Mouse (Mus musculus): Measurements from ENCODE around the gene Rnf135. TPM values are rescaled to one million over a fixed set of nuclear protein-coding genes. Genes with fewer than 3 reads are reported as not detected.

The Rnf135 gene
- total RNA-seq, 2 experiments from 2014 or later, result 6.4 to 11.8 TPM

Other genes starting within 250 kb of the Rnf135 start
- gene Utp6, start 221.5 kb upstream of the Rnf135 start, total RNA-seq (2014; fragmentation: Nextera tagmentation), result 45.4 and 52.5 TPM in 2 replicates
- 102 and 105 TPM in 2 replicates for gene Utp6, start 221.5 kb upstream of the Rnf135 start, total RNA-seq (2017)
- 79.4 and 102 TPM in 2 replicates for gene Suz12, start 190.7 kb upstream of the Rnf135 start, total RNA-seq (2014; fragmentation: Nextera tagmentation)
- 81.6 and 97.8 TPM in 2 replicates for gene Suz12, start 190.7 kb upstream of the Rnf135 start, total RNA-seq (2017)
- 85.9 and 104 TPM in 2 replicates for gene Crlf3, start 102.9 kb upstream of the Rnf135 start, total RNA-seq (2014; fragmentation: Nextera tagmentation)
- gene Crlf3, start 102.9 kb upstream of the Rnf135 start, total RNA-seq (2017), result 95.3 and 97.5 TPM in 2 replicates
- 29.5 and 45.3 TPM in 2 replicates for gene Atad5, start 94.5 kb upstream of the Rnf135 start, total RNA-seq (2014; fragmentation: Nextera tagmentation)
- 34.5 and 37.3 TPM in 2 replicates for gene Atad5, start 94.5 kb upstream of the Rnf135 start, total RNA-seq (2017)
- 23.9 and 27.3 TPM in 2 replicates for gene Tefm, start 41.7 kb upstream of the Rnf135 start, total RNA-seq (2014; fragmentation: Nextera tagmentation)
- 23.1 and 23.8 TPM in 2 replicates for gene Tefm, start 41.7 kb upstream of the Rnf135 start, total RNA-seq (2017)
- not detected in 2 replicates for gene Adap2, start 29.7 kb upstream of the Rnf135 start, total RNA-seq (2014; fragmentation: Nextera tagmentation)
- not detected in 2 replicates for gene Adap2, start 29.7 kb upstream of the Rnf135 start, total RNA-seq (2017)
- 49.8 and 54.1 TPM in 2 replicates for gene Rhot1, start 25.2 kb downstream of the Rnf135 start, total RNA-seq (2014; fragmentation: Nextera tagmentation)
- 44.8 and 58.0 TPM in 2 replicates for gene Rhot1, start 25.2 kb downstream of the Rnf135 start, total RNA-seq (2017)
- 1.1 and 1.2 TPM in 2 replicates for gene Rhbdl3, start 117.1 kb downstream of the Rnf135 start, total RNA-seq (2014; fragmentation: Nextera tagmentation)
- gene Rhbdl3, start 117.1 kb downstream of the Rnf135 start, total RNA-seq (2017), result 0.21 and 1.5 TPM in 2 replicates
- gene 5730455P16Rik, start 194.2 kb downstream of the Rnf135 start, total RNA-seq (2014; fragmentation: Nextera tagmentation), result 6.4 and 11.8 TPM in 2 replicates
- 10.1 and 12.5 TPM in 2 replicates for gene 5730455P16Rik, start 194.2 kb downstream of the Rnf135 start, total RNA-seq (2017)
- gene Zfp207, start 199.4 kb downstream of the Rnf135 start, total RNA-seq (2014; fragmentation: Nextera tagmentation), result 278 and 343 TPM in 2 replicates
- gene Zfp207, start 199.4 kb downstream of the Rnf135 start, total RNA-seq (2017), result 250 and 268 TPM in 2 replicates
- 84.0 and 106 TPM in 2 replicates for gene Psmd11, start 244.8 kb downstream of the Rnf135 start, total RNA-seq (2014; fragmentation: Nextera tagmentation)
- 62.6 and 72.7 TPM in 2 replicates for gene Psmd11, start 244.8 kb downstream of the Rnf135 start, total RNA-seq (2017)